Mouse (Mus musculus): ENCODE data around the gene Stim1. TPM values are rescaled to one million over a fixed set of nuclear protein-coding genes. Genes with fewer than 3 reads are reported as not detected.

The Stim1 gene
- polyA plus RNA-seq, 1 experiment from 2014 or later, result 11.0 TPM

Other genes starting within 250 kb of the Stim1 start
- 3.4 TPM in 2 replicates for gene Il18bp, start 249.1 kb upstream of the Stim1 start, polyA plus RNA-seq (2014; fragmentation: Nextera tagmentation; extraction: Ambion mirVana)
- gene Rnf121, start 202.3 kb upstream of the Stim1 start, polyA plus RNA-seq (2014; fragmentation: Nextera tagmentation; extraction: Ambion mirVana), result 28.6 and 28.8 TPM in 2 replicates
- gene Xndc1, start 202.3 kb upstream of the Stim1 start, polyA plus RNA-seq (2014; fragmentation: Nextera tagmentation; extraction: Ambion mirVana), result 20.4 and 21.5 TPM in 2 replicates
- 1.7 and 2.1 TPM in 2 replicates for gene Xntrpc, start 202.1 kb upstream of the Stim1 start, polyA plus RNA-seq (2014; fragmentation: Nextera tagmentation; extraction: Ambion mirVana)
- not detected in 2 replicates for gene Trpc2, start 184.7 kb upstream of the Stim1 start, polyA plus RNA-seq (2014; fragmentation: Nextera tagmentation; extraction: Ambion mirVana)
- 4.8 and 5.0 TPM in 2 replicates for gene Art1, start 166.1 kb upstream of the Stim1 start, polyA plus RNA-seq (2014; fragmentation: Nextera tagmentation; extraction: Ambion mirVana)
- gene Art5, start 158.3 kb upstream of the Stim1 start, polyA plus RNA-seq (2014; fragmentation: Nextera tagmentation; extraction: Ambion mirVana), result 3.8 and 4.7 TPM in 2 replicates
- gene Chrna10, start 151.0 kb upstream of the Stim1 start, polyA plus RNA-seq (2014; fragmentation: Nextera tagmentation; extraction: Ambion mirVana), result not detected in 2 replicates
- gene Nup98, start 57.6 kb upstream of the Stim1 start, polyA plus RNA-seq (2014; fragmentation: Nextera tagmentation; extraction: Ambion mirVana), result 44.5 and 45.9 TPM in 2 replicates
- 48.9 and 50.6 TPM in 2 replicates for gene Pgap2, start 57.6 kb upstream of the Stim1 start, polyA plus RNA-seq (2014; fragmentation: Nextera tagmentation; extraction: Ambion mirVana)
- gene Rhog, start 11.8 kb upstream of the Stim1 start, polyA plus RNA-seq (2014; fragmentation: Nextera tagmentation; extraction: Ambion mirVana), result 35.1 and 38.8 TPM in 2 replicates
- gene Rrm1, start 173.9 kb downstream of the Stim1 start, polyA plus RNA-seq (2014; fragmentation: Nextera tagmentation; extraction: Ambion mirVana), result 203 and 211 TPM in 2 replicates
- gene Olfr543, start 213.9 kb downstream of the Stim1 start, polyA plus RNA-seq (2014; fragmentation: Nextera tagmentation; extraction: Ambion mirVana), result 0.31 TPM in 1 of 2 replicates, not detected in the other
- 0.07 and 0.16 TPM in 2 replicates for gene Olfr544, start 220.5 kb downstream of the Stim1 start, polyA plus RNA-seq (2014; fragmentation: Nextera tagmentation; extraction: Ambion mirVana)
- gene Olfr545, start 231.8 kb downstream of the Stim1 start, polyA plus RNA-seq (2014; fragmentation: Nextera tagmentation; extraction: Ambion mirVana), result 0.08 TPM in 1 of 2 replicates, not detected in the other